Mouse (Mus musculus): ENCODE results near the gene H2afx. TPM values are rescaled to one million over a fixed set of nuclear protein-coding genes. Genes with fewer than 3 reads are reported as not detected.
A peak's percentile ranks its signal among the peaks of the same experiment; 100 is the strongest.
"Not testable (repeated sequence)": the region's sequence is repeated elsewhere in the genome, so short reads cannot be mapped to it uniquely, and the experiment has no call there.

H2afx gene
- total RNA-seq, 4 experiments from 2014 or later, result 45.6 to 48.7 (median 47.8) TPM

GRCm38 (mm10) chr9:44337436-44338169 lies 3.1 kb downstream of the H2afx start:
- no peak for DNase-seq (ENCODE audit: low spot score in 2 of 2)

- DNase-seq (ENCODE audit: low spot score in 2 of 2), result no peak
Observed at GRCm38 (mm10) chr9:44338574-44338973, 4.1 kb downstream of the H2afx start.

GRCm38 (mm10) chr9:44341487-44341886 lies 7.0 kb downstream of the H2afx start:
- DNase-seq (ENCODE audit: low spot score in 2 of 2), result no peak

GRCm38 (mm10) chr9:44342173-44342572 lies 7.7 kb downstream of the H2afx start:
- DNase-seq (ENCODE audit: low spot score in 2 of 2), result no peak

GRCm38 (mm10) chr9:44342605-44343004 lies 8.1 kb downstream of the H2afx start:
- DNase-seq (ENCODE audit: low spot score in 2 of 2), result no peak

- DNase-seq (ENCODE audit: low spot score in 2 of 2), result no peak
Observed at GRCm38 (mm10) chr9:44343290-44343689, 8.8 kb downstream of the H2afx start.

- DNase-seq (ENCODE audit: low spot score in 2 of 2), result peak; percentile 67 to 83
Observed at GRCm38 (mm10) chr9:44343781-44344421, 9.4 kb downstream of the H2afx start, which contains the start of gene Hmbs. TSS of gene Hmbs (minus strand) at chr9:44344228.

GRCm38 (mm10) chr9:44345570-44346433 lies 11.3 kb downstream of the H2afx start:
- peak in 1 of 2 experiments; percentile 50 for DNase-seq (ENCODE audit: low spot score in 2 of 2)

GRCm38 (mm10) chr9:44347166-44347565 lies 12.7 kb downstream of the H2afx start:
- DNase-seq (ENCODE audit: low spot score in 2 of 2), result no peak

GRCm38 (mm10) chr9:44347621-44348020 lies 13.1 kb downstream of the H2afx start:
- DNase-seq (ENCODE audit: low spot score in 2 of 2), result no peak

GRCm38 (mm10) chr9:44348546-44348945 lies 14.1 kb downstream of the H2afx start:
- DNase-seq (ENCODE audit: low spot score in 2 of 2), result no peak

GRCm38 (mm10) chr9:44351396-44351795 lies 16.9 kb downstream of the H2afx start:
- DNase-seq (ENCODE audit: low spot score in 2 of 2), result no peak

GRCm38 (mm10) chr9:44352337-44352736 lies 17.8 kb downstream of the H2afx start:
- DNase-seq (ENCODE audit: low spot score in 2 of 2), result no peak

GRCm38 (mm10) chr9:44353142-44353541 lies 18.6 kb downstream of the H2afx start:
- DNase-seq (ENCODE audit: low spot score in 2 of 2), result no peak

- no peak for DNase-seq (ENCODE audit: low spot score in 2 of 2)
Observed at GRCm38 (mm10) chr9:44357207-44357606, 22.7 kb downstream of the H2afx start.

GRCm38 (mm10) chr9:44361190-44361917 lies 26.9 kb downstream of the H2afx start, which contains the start of gene Vps11:
TSS of gene Vps11 (minus strand) at chr9:44361670.
- DNase-seq (ENCODE audit: low spot score in 2 of 2), result peak; percentile 89 to 91

GRCm38 (mm10) chr9:44361931-44362330 lies 27.4 kb downstream of the H2afx start:
- not testable (repeated sequence) for DNase-seq (ENCODE audit: low spot score in 2 of 2)

GRCm38 (mm10) chr9:44364480-44364879 lies 30.0 kb downstream of the H2afx start:
- DNase-seq (ENCODE audit: low spot score in 2 of 2), result no peak

- DNase-seq (ENCODE audit: low spot score in 2 of 2), result no peak
Observed at GRCm38 (mm10) chr9:44373386-44373785, 38.9 kb downstream of the H2afx start.

- no peak for DNase-seq (ENCODE audit: low spot score in 2 of 2)
Observed at GRCm38 (mm10) chr9:44376141-44376540, 41.6 kb downstream of the H2afx start.

GRCm38 (mm10) chr9:44377335-44377734 lies 42.8 kb downstream of the H2afx start:
- DNase-seq (ENCODE audit: low spot score in 2 of 2), result not testable (repeated sequence)
